Mouse (Mus musculus): ENCODE results near the gene Tbck.

Gene Tbck

GRCm38 (mm10) chr3:132868838-132869237 is 184.9 kb downstream of the Tbck start:
- no peak for DNase-seq (ENCODE audit: low read depth, low spot score)

GRCm38 (mm10) chr3:132870079-132870478 is 186.1 kb downstream of the Tbck start:
- DNase-seq (ENCODE audit: low read depth, low spot score), result no peak

GRCm38 (mm10) chr3:132871318-132871904 is 187.5 kb downstream of the Tbck start:
- DNase-seq (ENCODE audit: low read depth, low spot score), result no peak

- DNase-seq (ENCODE audit: low read depth, low spot score), result no peak
Measured at GRCm38 (mm10) chr3:132873251-132873650, 189.3 kb downstream of the Tbck start.

- DNase-seq (ENCODE audit: low read depth, low spot score), result no peak
Measured at GRCm38 (mm10) chr3:132876011-132876708, 192.2 kb downstream of the Tbck start.

GRCm38 (mm10) chr3:132876933-132877676 is 193.2 kb downstream of the Tbck start:
- DNase-seq (ENCODE audit: low read depth, low spot score), result no peak

GRCm38 (mm10) chr3:132880361-132880760 is 196.4 kb downstream of the Tbck start:
- no peak for DNase-seq (ENCODE audit: low read depth, low spot score)

GRCm38 (mm10) chr3:132880826-132881225 is 196.9 kb downstream of the Tbck start:
- DNase-seq (ENCODE audit: low read depth, low spot score), result no peak

GRCm38 (mm10) chr3:132883256-132883655 is 199.3 kb downstream of the Tbck start:
- DNase-seq (ENCODE audit: low read depth, low spot score), result no peak

- no peak for DNase-seq (ENCODE audit: low read depth, low spot score)
Measured at GRCm38 (mm10) chr3:132884459-132884858, 200.5 kb downstream of the Tbck start.

- no peak for DNase-seq (ENCODE audit: low read depth, low spot score)
Measured at GRCm38 (mm10) chr3:132886419-132887050, 202.6 kb downstream of the Tbck start.

GRCm38 (mm10) chr3:132887074-132887848 is 203.3 kb downstream of the Tbck start:
- DNase-seq (ENCODE audit: low read depth, low spot score), result no peak

All from embryo, embryonic 11.5 days (tissue).